Mouse (Mus musculus): Measurements from ENCODE around the gene Olfr981. TPM values are rescaled to one million over a fixed set of nuclear protein-coding genes. Genes with fewer than 3 reads are reported as not detected.

Olfr981 gene
- not detected in 4 replicates for total RNA-seq (2023)

DNA sequence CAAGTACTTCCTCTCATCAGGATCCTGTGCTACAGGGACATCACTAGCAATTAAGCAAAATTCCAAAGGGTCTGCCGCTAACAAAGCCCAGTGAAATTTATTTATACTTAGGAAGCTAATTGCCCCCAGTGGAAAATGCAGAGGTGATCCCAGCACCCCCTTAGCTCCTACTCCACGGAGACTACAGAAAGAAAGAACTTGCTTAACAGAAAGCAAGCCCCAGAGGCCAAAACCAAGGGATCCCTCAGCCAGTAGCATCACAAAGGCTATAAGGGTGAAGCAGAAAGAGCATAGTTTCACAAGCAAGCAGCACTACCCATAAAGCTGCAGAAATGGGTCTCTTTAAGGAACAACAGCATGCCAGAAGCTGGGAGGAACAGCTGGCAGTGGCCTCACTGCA is at the start of gene Olfr981:
TSS of gene Olfr981 (plus strand) at position 301 of the 400 bp plus-strand sequence.

DNA sequence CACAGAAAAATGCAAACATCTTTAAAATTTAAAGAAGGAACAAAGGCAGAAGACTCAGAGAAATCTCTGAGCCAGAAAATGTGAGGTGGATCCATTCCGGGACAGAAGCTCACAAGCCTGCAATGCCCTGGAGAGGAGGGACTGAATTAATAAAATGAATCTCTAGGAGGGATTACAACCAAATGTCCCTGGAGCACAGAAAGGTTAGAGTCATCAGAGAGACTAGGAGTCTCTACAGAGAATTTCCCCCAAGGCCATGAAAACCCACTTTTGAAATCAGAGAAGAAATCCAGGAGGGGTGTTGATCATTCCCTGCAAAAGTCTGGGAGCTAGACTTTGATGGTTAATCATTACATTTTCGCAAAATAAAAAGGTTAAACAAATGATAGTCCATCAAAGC is 29.5 kb upstream of the Olfr981 start, which contains the start of gene Olfr978:
TSS of gene Olfr978 (plus strand) at position 301 of the 400 bp plus-strand sequence.

DNA sequence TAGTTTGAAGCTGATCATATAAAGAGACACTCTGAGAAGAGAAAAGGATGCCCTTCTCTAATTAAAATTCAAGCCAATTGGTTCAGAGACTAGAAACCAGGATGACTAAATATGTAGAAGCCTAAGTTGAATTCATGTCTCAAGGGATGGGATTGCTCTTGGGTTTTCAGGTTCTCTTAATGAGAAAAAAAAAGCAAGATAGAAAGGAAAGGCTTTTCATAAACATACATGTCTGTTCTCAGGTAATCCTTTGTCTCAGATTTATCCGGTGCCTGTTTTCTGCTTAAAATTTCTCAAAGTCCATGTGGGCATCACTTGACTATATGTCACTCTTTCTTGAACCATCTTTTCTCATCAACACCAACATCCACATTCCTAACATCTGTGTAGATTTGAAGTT is 17.9 kb upstream of the Olfr981 start, which contains the start of gene Olfr979:
TSS of gene Olfr979 (minus strand) at position 101 of the 400 bp plus-strand sequence.

GRCm38 (mm10) chr9:40009482-40009881 is 11.8 kb upstream of the Olfr981 start, which contains the start of gene Olfr980:
Olfr980 (minus strand) TSS chr9:40009582.

GRCm38 (mm10) chr9:40073529-40073928 is 52.3 kb downstream of the Olfr981 start, which contains the start of gene Olfr982:
Olfr982 (plus strand) TSS chr9:40073829.

Other genes with a start within 250 kb of the Olfr981 start
- not detected in 4 replicates for gene Olfr968, start 238.2 kb upstream of the Olfr981 start, total RNA-seq (2023)
- gene Olfr969, start 230.5 kb upstream of the Olfr981 start, total RNA-seq (2023): not detected in 4 replicates
- not detected in 4 replicates for gene Olfr970, start 212.6 kb upstream of the Olfr981 start, total RNA-seq (2023)
- not detected in 4 replicates for gene Olfr971, start 184.6 kb upstream of the Olfr981 start, total RNA-seq (2023)
- gene Olfr972, start 155.0 kb upstream of the Olfr981 start, total RNA-seq (2023): not detected in 4 replicates
- not detected in 4 replicates for gene Olfr229, start 114.1 kb upstream of the Olfr981 start, total RNA-seq (2023)
- gene Olfr974, start 84.0 kb upstream of the Olfr981 start, total RNA-seq (2023): not detected in 4 replicates
- not detected in 4 replicates for gene Olfr975, start 69.4 kb upstream of the Olfr981 start, total RNA-seq (2023)
- gene Olfr976, start 60.3 kb upstream of the Olfr981 start, total RNA-seq (2023): not detected in 4 replicates
- gene Olfr978, start 29.4 kb upstream of the Olfr981 start, total RNA-seq (2023): not detected in 4 replicates
- gene Olfr979, start 18.0 kb upstream of the Olfr981 start, total RNA-seq (2023): not detected in 4 replicates
- not detected in 4 replicates for gene Olfr980, start 11.9 kb upstream of the Olfr981 start, total RNA-seq (2023)
- not detected in 4 replicates for gene Olfr982, start 52.4 kb downstream of the Olfr981 start, total RNA-seq (2023)
- not detected in 4 replicates for gene Olfr983, start 72.1 kb downstream of the Olfr981 start, total RNA-seq (2023)
- not detected in 4 replicates for gene Olfr984, start 92.7 kb downstream of the Olfr981 start, total RNA-seq (2023)
- not detected in 4 replicates for gene Olfr985, start 108.7 kb downstream of the Olfr981 start, total RNA-seq (2023)
- not detected in 4 replicates for gene Tmem225, start 126.7 kb downstream of the Olfr981 start, total RNA-seq (2023)
- gene Olfr986, start 159.5 kb downstream of the Olfr981 start, total RNA-seq (2023): not detected in 4 replicates
- gene Zfp202, start 170.9 kb downstream of the Olfr981 start, total RNA-seq (2023): 2.1 to 2.6 TPM (median 2.4 TPM) in 4 replicates
- not detected in 4 replicates for gene Scn3b, start 247.8 kb downstream of the Olfr981 start, total RNA-seq (2023)

Measured in B cell, adult 62 days (primary cell).